Mouse (Mus musculus) liver, adult 10 weeks (tissue): ENCODE data around the gene Lonrf3. TPM values are rescaled to one million over a fixed set of nuclear protein-coding genes. Genes with fewer than 3 reads are reported as not detected.

Experiments
- polyA plus RNA-seq: library from polyadenylated mRNA; stranded (reverse); fragments of 350-450 nt; fragmentation: Illumina TruSeq; extraction: RNeasy Lipid Tissue Mini Kit (QIAGEN cat#74804); gene quantifications from one replicate; pipeline ENCODE4 v1.2.3, GENCODE M21; 2014; ENCODE audit warnings: low read depth, low replicate concordance

Gene Lonrf3
- polyA plus RNA-seq = 2.8 TPM

DNA sequence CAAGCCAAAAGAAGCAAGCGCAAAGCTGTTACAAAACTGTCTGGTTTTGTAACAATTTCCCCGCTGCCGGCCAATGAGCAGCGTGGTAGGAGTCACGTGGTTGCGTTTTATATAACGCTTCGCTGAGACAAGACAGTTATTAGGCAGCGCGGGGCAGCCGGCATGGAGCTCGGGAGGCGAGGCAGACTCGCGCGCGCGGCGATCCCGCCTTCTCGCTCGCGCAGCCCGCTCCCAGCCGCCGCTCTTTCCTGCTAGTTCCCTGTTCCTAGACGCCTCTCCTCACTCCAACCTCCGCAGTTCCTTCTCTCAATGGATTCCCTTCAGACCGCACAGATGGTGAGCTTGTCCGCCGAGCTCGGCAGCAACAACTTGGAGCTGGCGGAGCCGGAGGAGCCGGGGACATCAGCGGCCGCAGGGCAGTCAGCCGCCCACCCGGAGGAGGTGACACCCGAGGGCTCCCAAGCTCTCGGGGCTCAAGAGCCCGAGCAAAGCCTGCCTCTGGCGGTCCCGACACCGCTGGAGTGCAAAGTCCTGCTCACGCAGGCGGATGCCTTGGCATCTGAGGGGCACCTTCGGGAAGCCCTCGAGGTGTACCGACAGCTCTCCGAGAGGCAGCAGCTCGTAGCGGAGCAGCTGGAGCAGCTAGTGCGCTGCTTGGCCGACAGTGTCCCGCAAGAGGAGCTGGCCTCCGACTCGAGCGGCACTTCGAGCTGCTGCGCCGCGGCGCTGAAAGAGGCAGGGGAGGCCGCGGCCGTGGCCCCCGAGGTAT, at the start of gene Lonrf3:
TSS of gene Lonrf3 (plus strand) at position 83 of the 769 bp plus-strand sequence.

DNA sequence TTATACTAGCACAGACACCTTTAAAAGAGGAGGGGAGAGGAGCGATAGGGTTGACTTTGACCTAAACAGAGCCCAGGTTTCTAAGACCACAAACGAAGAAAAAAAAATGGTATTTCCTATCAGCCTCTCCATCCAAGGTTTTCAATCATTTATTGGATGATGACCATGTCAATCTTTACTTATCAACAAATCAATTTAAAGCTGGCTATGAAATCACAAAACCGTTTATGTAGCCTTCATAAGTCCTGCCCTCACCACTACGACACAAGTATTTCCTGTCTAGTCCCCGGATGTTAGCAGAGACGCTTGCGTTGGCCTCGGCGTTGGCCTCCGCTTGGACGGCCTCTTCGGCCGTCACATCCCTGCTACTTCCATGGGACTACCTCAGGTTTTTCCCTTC, 72.8 kb downstream of the Lonrf3 start, which contains the start of gene Gm6268:
TSS of gene Gm6268 (plus strand) at position 301 of the 400 bp plus-strand sequence.

Other genes with a start within 250 kb of the Lonrf3 start
- gene Il13ra1, start 216.2 kb upstream of the Lonrf3 start, polyA plus RNA-seq = 83.4 TPM
- not detected for gene Zcchc12, start 132.4 kb upstream of the Lonrf3 start, polyA plus RNA-seq
- not detected for gene Gm6268, start 72.9 kb downstream of the Lonrf3 start, polyA plus RNA-seq
- gene Gm14569, start 163.5 kb downstream of the Lonrf3 start, polyA plus RNA-seq = not detected